Mouse (Mus musculus) CH12.LX (cell line): Measurements from ENCODE around the gene Yjefn3. TPM values are rescaled to one million over a fixed set of nuclear protein-coding genes. Genes with fewer than 3 reads are reported as not detected.
A peak's percentile ranks its signal among the peaks of the same experiment; 100 is the strongest.

Source experiments
- DNase-seq: peaks from one replicate; pipeline ENCODE4 v3.0.0-alpha.2; 2013; ENCODE audit errors: extremely low read depth
- H3K27ac ChIP-seq: 2 replicates; pipeline ENCODE4 v1.5.1; 2012; ENCODE audit warnings: low read depth, mild to moderate bottlenecking, control low read depth, moderate library complexity; ENCODE audit not compliant: insufficient read depth
- H3K27me3 ChIP-seq: replicated peaks from 2 replicates; pipeline ENCODE3; 2012; ENCODE audit warnings: inconsistent platforms
- H3K36me3 ChIP-seq, 2 experiments: replicated peaks in 1 of 2; 2 replicates each; pipeline versions ENCODE3 to v1.6.1; 2012; ENCODE audit warnings: inconsistent platforms in 1 of 2, low read length in 1 of 2, mild to moderate bottlenecking in 1 of 2, mixed read lengths in 1 of 2, moderate library complexity in 1 of 2; ENCODE audit not compliant: control insufficient read depth in 1 of 2, insufficient read depth in 1 of 2
- H3K4me1 ChIP-seq, 2 experiments: 2 replicates each; pipeline ENCODE4 v1.6.1; 2012; ENCODE audit warnings: inconsistent platforms in 1 of 2, moderate library complexity in 1 of 2; ENCODE audit not compliant: insufficient read depth in 2 of 2, control insufficient read depth in 1 of 2
- H3K4me2 ChIP-seq: 2 replicates; pipeline ENCODE4 v1.6.1; 2012; ENCODE audit warnings: low read depth, mild to moderate bottlenecking, control low read depth; ENCODE audit not compliant: poor library complexity, insufficient read depth, severe bottlenecking
- H3K4me3 ChIP-seq, 3 experiments: fragments of 150-350 bp in 1 of 3; sonication (generic) in 1 of 3; replicated peaks in 1 of 3; 2 replicates each; pipeline versions ENCODE3 to v1.5.1; 2011 to 2012; ENCODE audit warnings: low read depth in 2 of 3, low read length in 2 of 3, mild to moderate bottlenecking in 2 of 3, moderate library complexity in 2 of 3, control low read depth in 1 of 3, improper control_type of control experiment in 1 of 3, inconsistent platforms in 1 of 3, mixed read lengths in 1 of 3; ENCODE audit not compliant: poor library complexity in 1 of 3
- H3K79me2 ChIP-seq: replicated peaks from 2 replicates; pipeline ENCODE4 v1.6.1; 2012; ENCODE audit warnings: mild to moderate bottlenecking, moderate library complexity; ENCODE audit not compliant: control insufficient read depth, poor library complexity, insufficient read depth, severe bottlenecking; ENCODE audit errors: extremely low read depth
- H3K9ac ChIP-seq: 2 replicates; pipeline ENCODE4 v1.6.1; 2012; ENCODE audit warnings: low read depth, mild to moderate bottlenecking, control low read depth, moderate library complexity; ENCODE audit not compliant: insufficient read depth
- H3K9me3 ChIP-seq: replicated peaks from 2 replicates; pipeline ENCODE3; 2012; ENCODE audit warnings: low read length, inconsistent platforms, mixed read lengths
- CHD2 ChIP-seq: IDR thresholded peaks from 2 replicates; pipeline ENCODE4 v1.6.1; 2011; ENCODE audit warnings: low read length, improper control_type of control experiment
- ELF1 ChIP-seq: IDR thresholded peaks from 2 replicates; pipeline ENCODE4 v1.6.1; 2014; ENCODE audit warnings: low read depth, mild to moderate bottlenecking, inconsistent platforms, low read length, improper control_type of control experiment
- EP300 ChIP-seq: IDR thresholded peaks from 2 replicates; pipeline ENCODE4 v1.6.1; 2011; ENCODE audit warnings: low read length, improper control_type of control experiment
- GABPA ChIP-seq: IDR thresholded peaks from 2 replicates; pipeline ENCODE4 v1.6.1; 2012; ENCODE audit warnings: low read depth, low read length, improper control_type of control experiment, inconsistent platforms; ENCODE audit not compliant: insufficient replicate concordance
- HCFC1 ChIP-seq: IDR thresholded peaks from 2 replicates; pipeline ENCODE4 v1.6.1; 2012; ENCODE audit warnings: low read depth, mild to moderate bottlenecking, inconsistent platforms, low read length, improper control_type of control experiment
- IRF4 ChIP-seq: IDR thresholded peaks from 2 replicates; pipeline ENCODE4 v1.6.1; 2014; ENCODE audit warnings: low read depth, mild to moderate bottlenecking, inconsistent platforms, low read length, improper control_type of control experiment
- KAT2A ChIP-seq: IDR thresholded peaks from 2 replicates; pipeline ENCODE4 v1.6.1; 2012; ENCODE audit warnings: low read length, improper control_type of control experiment, inconsistent platforms; ENCODE audit not compliant: insufficient replicate concordance
- MAFK ChIP-seq: IDR thresholded peaks from 2 replicates; pipeline ENCODE4 v1.6.1; 2011; ENCODE audit warnings: low read length, improper control_type of control experiment; ENCODE audit not compliant: insufficient replicate concordance
- MAX ChIP-seq: IDR thresholded peaks from 2 replicates; pipeline ENCODE4 v1.6.1; 2011; ENCODE audit warnings: low read length, improper control_type of control experiment
- MAZ ChIP-seq: IDR thresholded peaks from 2 replicates; pipeline ENCODE4 v1.6.1; 2012; ENCODE audit warnings: low read depth, mild to moderate bottlenecking, inconsistent platforms, low read length, improper control_type of control experiment, moderate library complexity
- MEF2A ChIP-seq: IDR thresholded peaks from 2 replicates; pipeline ENCODE4 v1.6.1; 2014; ENCODE audit warnings: low read depth, mild to moderate bottlenecking, inconsistent platforms, low read length, improper control_type of control experiment, borderline replicate concordance
- MXI1 ChIP-seq: IDR thresholded peaks from 2 replicates; pipeline ENCODE4 v1.6.1; 2011; ENCODE audit warnings: mild to moderate bottlenecking, low read depth, low read length, improper control_type of control experiment
- MYC ChIP-seq: IDR thresholded peaks from 2 replicates; pipeline ENCODE4 v1.6.1; 2011; ENCODE audit warnings: low read depth, mild to moderate bottlenecking, improper control_type of control experiment, low read length
- NELFE ChIP-seq: IDR thresholded peaks from 2 replicates; pipeline ENCODE4 v1.6.1; 2011; ENCODE audit warnings: low read depth, low read length, improper control_type of control experiment
- POLR2A ChIP-seq: IDR thresholded peaks from 2 replicates; pipeline ENCODE4 v1.6.1; 2011; ENCODE audit warnings: low read depth, mild to moderate bottlenecking, improper control_type of control experiment, low read length
- POLR2AphosphoS2 ChIP-seq: IDR thresholded peaks from 2 replicates; pipeline ENCODE4 v1.6.1; 2011; ENCODE audit warnings: low read depth, low read length, improper control_type of control experiment
- RCOR1 ChIP-seq: conservative IDR thresholded peaks from 2 replicates; pipeline ENCODE4 v1.6.1; 2012; ENCODE audit warnings: low read depth, mild to moderate bottlenecking, inconsistent platforms, low read length, improper control_type of control experiment
- SIN3A ChIP-seq: IDR thresholded peaks from 2 replicates; pipeline ENCODE4 v1.6.1; 2012; ENCODE audit warnings: low read length, improper control_type of control experiment, inconsistent platforms
- TCF12 ChIP-seq: IDR thresholded peaks from 2 replicates; pipeline ENCODE4 v1.6.1; 2014; ENCODE audit warnings: low read depth, mild to moderate bottlenecking, inconsistent platforms, low read length, improper control_type of control experiment
- USF1 ChIP-seq: IDR thresholded peaks from 2 replicates; pipeline ENCODE4 v1.6.1; 2014; ENCODE audit warnings: low read depth, mild to moderate bottlenecking, inconsistent platforms, low read length, improper control_type of control experiment
- ZC3H11A ChIP-seq: IDR thresholded peaks from 2 replicates; pipeline ENCODE4 v1.6.1; 2012; ENCODE audit warnings: low read depth, mild to moderate bottlenecking, inconsistent platforms, low read length, improper control_type of control experiment
- ZNF384 ChIP-seq: IDR thresholded peaks from 2 replicates; pipeline ENCODE4 v1.6.1; 2012; ENCODE audit warnings: low read depth, low read length, improper control_type of control experiment, inconsistent platforms
- dilution Hi-C: fragments of 300-500 bp; cut with MboI; formaldehyde crosslinking; loops from 2 replicates; pipeline ENCODE4 v1.14.3; 2020; ENCODE audit warnings: low sequenced_read_pairs; ENCODE audit not compliant: extremely low pct_unique_long_range_greater_than_20kb, extremely low pct_ligation_motif_present
- in situ Hi-C: fragments of 300-500 bp; cut with MboI; formaldehyde crosslinking; loops from 3 replicates; pipeline ENCODE4 v1.14.3; 2019; ENCODE audit warnings: low sequenced_read_pairs, low pct_ligation_motif_present, low pct_unique_long_range_greater_than_20kb, mixed read lengths
- polyA plus RNA-seq: library from polyadenylated mRNA; unstranded; fragments of >175 nt; gene quantifications from 2 replicates; pipeline ENCODE4 v1.2.1, GENCODE M21; 2012; ENCODE audit warnings: low read depth; ENCODE audit not compliant: insufficient read length
- total RNA-seq, 2 experiments: library from RNA; depleted of rRNA; stranded (reverse); fragments of 300-350 nt in 1 of 2; fragments of >200 nt in 1 of 2; gene quantifications; 2 replicates each; pipeline ENCODE4 v1.2.3; 2012 to 2014

Gene Yjefn3
- total and polyA plus RNA-seq, 3 experiments, result 3.3 to 10.5 (median 8.0) TPM

DNA sequence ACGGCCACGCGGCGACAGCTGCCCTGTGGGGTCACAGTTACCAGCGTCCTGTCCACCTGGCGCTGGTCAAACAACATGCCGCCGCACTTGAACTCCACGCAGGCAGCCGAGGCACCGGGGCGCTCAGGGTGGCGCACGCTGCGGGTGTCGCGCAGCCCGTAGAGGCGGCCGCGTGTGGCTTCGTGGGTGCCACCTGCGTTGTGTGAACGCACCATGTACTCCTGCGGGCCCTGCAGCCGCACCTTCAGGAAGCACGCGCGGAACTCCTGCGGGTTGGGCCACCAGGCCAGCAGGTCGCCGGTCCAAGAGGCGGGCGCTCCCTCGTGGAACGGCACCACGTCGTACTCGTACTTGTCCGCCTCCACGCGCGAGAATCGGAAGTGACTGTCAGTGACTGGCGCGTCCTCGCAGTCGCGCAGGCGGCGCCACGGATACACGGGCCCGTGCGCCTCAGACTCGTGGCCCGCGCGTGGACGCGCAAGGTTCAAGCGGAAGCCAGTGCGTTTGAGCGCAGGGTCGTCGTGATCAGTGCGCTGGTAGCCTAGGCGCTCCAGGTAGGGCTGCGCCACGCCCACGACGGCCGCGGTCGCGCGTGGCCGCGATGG, 21.1 kb downstream of the Yjefn3 start:
- H3K9me3 ChIP-seq, result peaks cover 31% of the 10 kb centered on the region
- TF ChIP-seq MAX, result no peak
- no peak for TF ChIP-seq IRF4
- no peak for TF ChIP-seq MEF2A
- TF ChIP-seq ZC3H11A, result no peak
- no peak for TF ChIP-seq TCF12
- DNase-seq, result no peak
- H3K4me1 ChIP-seq, result no peaks in the 10 kb centered on the region
- no peak overlapping the region for H3K4me2 ChIP-seq
- H3K36me3 ChIP-seq, result peaks cover 0 to 20% of the 10 kb centered on the region in 2 experiments
- no peaks in the 10 kb centered on the region for H3K79me2 ChIP-seq
- dilution Hi-C loops, result no loop called here
- H3K27me3 ChIP-seq, result no peaks in the 10 kb centered on the region
- in situ Hi-C loops, result no loop called here
- peak overlapping the region in 1 of 3 experiments; percentile 8 for H3K4me3 ChIP-seq
- no peak overlapping the region for H3K9ac ChIP-seq
- no peak overlapping the region for H3K27ac ChIP-seq

DNA sequence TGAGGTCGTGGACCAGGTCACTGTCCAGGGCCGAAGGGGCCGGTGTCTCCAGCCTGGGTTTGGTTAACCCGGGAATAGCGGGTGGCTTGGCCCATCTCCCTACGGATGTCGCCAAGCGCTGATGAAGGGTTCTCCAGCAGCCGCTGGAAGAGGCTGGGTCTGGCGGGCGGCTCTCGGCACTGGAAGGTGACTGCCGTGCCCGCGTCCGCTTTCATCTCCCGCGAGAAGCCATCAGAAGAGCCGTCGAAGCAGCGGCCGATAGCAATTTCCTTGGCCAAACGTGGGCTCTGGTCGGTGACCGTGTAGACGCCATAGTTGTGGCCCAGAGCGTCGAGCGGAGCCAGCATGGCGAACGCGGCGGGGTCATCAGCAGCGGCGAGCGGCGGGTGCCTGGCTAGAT, 21.7 kb downstream of the Yjefn3 start:
- H3K4me3 ChIP-seq, result no peak overlapping the region
- H3K9ac ChIP-seq, result no peak overlapping the region
- TF ChIP-seq MAZ, result no peak
- TF ChIP-seq POLR2AphosphoS2, result no peak
- TF ChIP-seq ELF1, result no peak
- no peak for TF ChIP-seq CHD2
- no peak for TF ChIP-seq MYC
- no peak for TF ChIP-seq SIN3A
- no peak for TF ChIP-seq IRF4
- TF ChIP-seq MAFK, result no peak
- no peak for TF ChIP-seq KAT2A
- no peak for TF ChIP-seq MXI1
- no peak for TF ChIP-seq GABPA
- no peak for TF ChIP-seq NELFE
- no peak for TF ChIP-seq MAX
- no peak for TF ChIP-seq TCF12
- TF ChIP-seq HCFC1, result no peak
- no peak for TF ChIP-seq POLR2A
- TF ChIP-seq ZNF384, result no peak
- no peak for TF ChIP-seq RCOR1
- no peak for TF ChIP-seq USF1
- no peak for TF ChIP-seq EP300
- dilution Hi-C loops, result no loop called here
- H3K4me1 ChIP-seq, result no peaks in the 10 kb centered on the region
- H3K9me3 ChIP-seq, result peaks cover 31% of the 10 kb centered on the region
- H3K27me3 ChIP-seq, result no peaks in the 10 kb centered on the region
- in situ Hi-C loops, result no loop called here
- no peaks in the 10 kb centered on the region for H3K79me2 ChIP-seq
- H3K4me2 ChIP-seq, result no peak overlapping the region
- no peak overlapping the region for H3K27ac ChIP-seq
- no peak for DNase-seq
- H3K36me3 ChIP-seq, result peaks cover 0 to 20% of the 10 kb centered on the region in 2 experiments
